Mouse (Mus musculus) ES-Bruce4 (cell line): Measurements from ENCODE around the gene Ttc22. TPM values are rescaled to one million over a fixed set of nuclear protein-coding genes. Genes with fewer than 3 reads are reported as not detected.

Source experiments
- H3K27ac ChIP-seq: 2 replicates; pipeline ENCODE4 v1.5.1; 2012; ENCODE audit warnings: low read length, inconsistent platforms; ENCODE audit not compliant: insufficient read depth
- H3K27me3 ChIP-seq: 2 replicates; pipeline ENCODE4 v1.6.1; 2012; ENCODE audit warnings: mild to moderate bottlenecking, low read length, inconsistent platforms; ENCODE audit not compliant: control insufficient read depth, poor library complexity, insufficient read depth, severe bottlenecking
- H3K36me3 ChIP-seq: 2 replicates; pipeline ENCODE4 v1.6.1; 2012; ENCODE audit warnings: inconsistent platforms, mild to moderate bottlenecking, low read length, moderate library complexity; ENCODE audit not compliant: control insufficient read depth, poor library complexity, insufficient read depth, severe bottlenecking
- H3K4me1 ChIP-seq: one replicate; pipeline ENCODE4 v1.8.1; 2011; ENCODE audit warnings: low read length; ENCODE audit not compliant: control insufficient read depth, insufficient read depth
- H3K4me3 ChIP-seq: 2 replicates; pipeline ENCODE4 v1.5.1; 2011; ENCODE audit warnings: low read depth, mild to moderate bottlenecking, low read length
- H3K9ac ChIP-seq: 2 replicates; pipeline ENCODE4 v1.6.1; 2012; ENCODE audit warnings: low read depth, mild to moderate bottlenecking, inconsistent platforms; ENCODE audit not compliant: poor library complexity, severe bottlenecking
- H3K9me3 ChIP-seq: replicated peaks from 2 replicates; pipeline ENCODE4 v1.6.1; 2012; ENCODE audit warnings: mild to moderate bottlenecking, low read length, inconsistent platforms; ENCODE audit not compliant: control insufficient read depth, poor library complexity, insufficient read depth, severe bottlenecking
- CTCF ChIP-seq: IDR thresholded peaks from one replicate; pipeline ENCODE4 v1.8.1; 2011; ENCODE audit warnings: low read depth, low read length
- EP300 ChIP-seq: IDR thresholded peaks from 2 replicates; pipeline ENCODE4 v1.6.1; 2011; ENCODE audit warnings: low read depth, low read length; ENCODE audit not compliant: insufficient read depth
- POLR2A ChIP-seq: IDR thresholded peaks from one replicate; pipeline ENCODE4 v1.8.1; 2011; ENCODE audit warnings: low read length; ENCODE audit not compliant: insufficient read depth
- polyA plus RNA-seq: library from polyadenylated mRNA; stranded (reverse); fragments of >200 nt; gene quantifications from 2 replicates; pipeline ENCODE4 v1.2.4, GENCODE M21; 2011; ENCODE audit warnings: low read depth; ENCODE audit not compliant: missing spikeins, insufficient read depth, insufficient read length

The Ttc22 gene
- polyA plus RNA-seq, 1 experiment = not detected

GRCm38 (mm10) chr4:106655681-106656080 is 33.4 kb downstream of the Ttc22 start:
- Histone ChIP-seq H3K9me3 (no peaks in the 10 kb centered on the region), H3K4me1 (no peaks in the 10 kb centered on the region), H3K9ac (no peak overlapping the region), H3K4me3 (no peak overlapping the region), H3K27me3 (no peaks in the 10 kb centered on the region), H3K27ac (no peak overlapping the region), H3K36me3 (0 out of 2 replicates have a peak, but pooled peaks cover 5% of the 10 kb centered on the region)
- no peak for TF ChIP-seq CTCF
- TF ChIP-seq EP300 = no peak
- TF ChIP-seq POLR2A = no peak

GRCm38 (mm10) chr4:106663956-106664470 is 41.8 kb downstream of the Ttc22 start:
- Histone ChIP-seq H3K9me3 (no peaks in the 10 kb centered on the region), H3K4me1 (no peaks in the 10 kb centered on the region), H3K9ac (no peak overlapping the region), H3K27ac (no peak overlapping the region), H3K27me3 (no peaks in the 10 kb centered on the region), H3K4me3 (no peak overlapping the region), H3K36me3 (peaks cover 24% of the 10 kb centered on the region)
- TF ChIP-seq EP300 = no peak
- TF ChIP-seq CTCF = no peak
- no peak for TF ChIP-seq POLR2A

GRCm38 (mm10) chr4:106664697-106665096 is 42.5 kb downstream of the Ttc22 start:
- Histone ChIP-seq H3K36me3 (peaks cover 28% of the 10 kb centered on the region), H3K27ac (no peak overlapping the region), H3K4me3 (no peak overlapping the region), H3K9me3 (no peaks in the 10 kb centered on the region), H3K27me3 (no peaks in the 10 kb centered on the region), H3K4me1 (no peaks in the 10 kb centered on the region), H3K9ac (no peak overlapping the region)
- TF ChIP-seq EP300 = no peak

GRCm38 (mm10) chr4:106665269-106665668 is 43.0 kb downstream of the Ttc22 start:
- no peak for TF ChIP-seq POLR2A
- no peak for TF ChIP-seq CTCF
- TF ChIP-seq EP300 = no peak
- H3K27me3 ChIP-seq = no peaks in the 10 kb centered on the region
- no peak overlapping the region for H3K27ac ChIP-seq
- H3K9ac ChIP-seq = no peak overlapping the region
- peaks cover 33% of the 10 kb centered on the region for H3K36me3 ChIP-seq
- no peaks in the 10 kb centered on the region for H3K4me1 ChIP-seq
- no peaks in the 10 kb centered on the region for H3K9me3 ChIP-seq
- no peak overlapping the region for H3K4me3 ChIP-seq

- H3K36me3 ChIP-seq = peaks cover 37% of the 10 kb centered on the region
- H3K9me3 ChIP-seq = no peaks in the 10 kb centered on the region
- no peaks in the 10 kb centered on the region for H3K4me1 ChIP-seq
- H3K27ac ChIP-seq = no peak overlapping the region
- TF ChIP-seq EP300 = no peak
- TF ChIP-seq CTCF = no peak
- TF ChIP-seq POLR2A = no peak
- no peaks in the 10 kb centered on the region for H3K27me3 ChIP-seq
- no peak overlapping the region for H3K9ac ChIP-seq
- H3K4me3 ChIP-seq = no peak overlapping the region
Measured at GRCm38 (mm10) chr4:106665673-106666072, 43.4 kb downstream of the Ttc22 start.

- TF ChIP-seq CTCF (no peak), EP300 (no peak), POLR2A (no peak)
- H3K4me1 ChIP-seq = no peaks in the 10 kb centered on the region
- no peaks in the 10 kb centered on the region for H3K9me3 ChIP-seq
- no peak overlapping the region for H3K4me3 ChIP-seq
- no peak overlapping the region for H3K9ac ChIP-seq
- H3K36me3 ChIP-seq = peaks cover 42% of the 10 kb centered on the region
- no peaks in the 10 kb centered on the region for H3K27me3 ChIP-seq
- H3K27ac ChIP-seq = no peak overlapping the region
Measured at GRCm38 (mm10) chr4:106666546-106666945, 44.3 kb downstream of the Ttc22 start.
